Mouse (Mus musculus) left cerebral cortex, adult 2 months (tissue): ENCODE data around the gene Ocln. TPM values are rescaled to one million over a fixed set of nuclear protein-coding genes. Genes with fewer than 3 reads are reported as not detected.

Experiments used
- DNase-seq, 2 experiments: peaks; one replicate each; pipeline ENCODE4 v3.0.0; 2021 to 2022; ENCODE audit warnings: low spot score in 2 of 2, mixed read lengths in 1 of 2; ENCODE audit errors: extremely low spot score in 1 of 2
- H3K27ac ChIP-seq: fragments of 200-600 bp; 2 replicates; pipeline ENCODE4 v1.8.1; 2022
- H3K4me3 ChIP-seq: fragments of 200-600 bp; 2 replicates; pipeline ENCODE4 v1.8.1; 2022
- CTCF ChIP-seq: fragments of 200-600 bp; IDR thresholded peaks from 2 replicates; pipeline ENCODE4 v1.8.1; 2022; ENCODE audit warnings: antibody characterized with exemption, mild to moderate bottlenecking, moderate library complexity
- intact Hi-C: fragments of 180-260 bp; cut with DNase I; formaldehyde crosslinking; loops from one replicate; pipeline ENCODE4 v1.15.1; 2025
- total RNA-seq, 2 experiments: library from RNA; stranded (reverse); gene quantifications; 2 replicates each; pipeline ENCODE4 v1.2.3; 2021

Ocln gene
- total RNA-seq, 2 experiments from 2014 or later = 7.1 to 8.0 TPM

DNA sequence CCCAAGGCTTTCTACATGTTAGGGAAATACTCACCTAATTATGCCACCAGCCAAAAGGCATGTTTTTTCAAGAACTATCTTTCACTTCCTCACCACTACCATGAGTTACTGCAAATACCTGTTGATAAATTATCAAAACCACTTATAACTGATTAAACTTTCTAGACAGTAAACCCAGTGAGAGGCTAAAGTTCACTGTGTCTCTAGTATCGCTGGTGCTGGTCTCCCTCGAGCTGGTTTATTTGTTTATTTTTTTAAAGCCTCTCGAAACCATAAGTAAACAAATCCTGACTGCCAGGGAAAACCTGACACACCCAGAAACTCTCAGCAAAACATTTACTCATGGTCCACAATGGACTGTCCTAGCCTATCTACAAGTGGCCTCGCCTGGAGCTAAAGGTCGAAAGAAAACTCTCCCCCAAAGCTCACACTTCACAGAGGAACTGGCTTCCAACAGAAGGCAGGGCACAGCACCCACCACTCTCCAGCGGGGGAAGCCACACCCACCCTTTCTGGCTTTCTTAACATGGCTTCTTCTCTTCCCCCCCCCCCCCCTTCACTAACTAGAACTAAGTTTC is 19.6 kb downstream of the Ocln start:
- Histone ChIP-seq H3K4me3 (no peak overlapping the region), H3K27ac (no peak overlapping the region)
- intact Hi-C loops = no loop called here
- DNase-seq = no peak
- no peak for TF ChIP-seq CTCF

DNA sequence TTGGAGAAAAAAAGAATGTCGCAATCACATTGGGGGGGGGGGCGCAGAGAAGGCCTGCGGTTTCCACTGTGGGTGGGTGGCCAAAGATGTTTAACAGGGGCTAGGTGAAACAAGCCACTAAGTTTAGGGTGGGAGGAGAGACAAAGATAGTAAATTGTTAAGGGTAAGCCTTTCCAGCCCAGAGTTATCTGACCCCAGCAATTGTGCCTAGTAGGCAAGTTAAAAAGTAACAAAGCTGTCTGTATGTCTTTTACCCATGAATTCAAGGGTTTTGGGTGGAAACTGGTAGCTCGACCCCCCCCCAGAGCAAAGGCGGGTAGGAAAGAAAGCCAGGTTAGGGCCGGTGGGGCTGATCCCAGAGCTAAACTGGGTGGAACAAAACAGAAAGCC is 25.9 kb downstream of the Ocln start:
- intact Hi-C loops = no loop called here
- Histone ChIP-seq H3K27ac (no peak overlapping the region), H3K4me3 (no peak overlapping the region)
- DNase-seq = no peak
- TF ChIP-seq CTCF = no peak

DNA sequence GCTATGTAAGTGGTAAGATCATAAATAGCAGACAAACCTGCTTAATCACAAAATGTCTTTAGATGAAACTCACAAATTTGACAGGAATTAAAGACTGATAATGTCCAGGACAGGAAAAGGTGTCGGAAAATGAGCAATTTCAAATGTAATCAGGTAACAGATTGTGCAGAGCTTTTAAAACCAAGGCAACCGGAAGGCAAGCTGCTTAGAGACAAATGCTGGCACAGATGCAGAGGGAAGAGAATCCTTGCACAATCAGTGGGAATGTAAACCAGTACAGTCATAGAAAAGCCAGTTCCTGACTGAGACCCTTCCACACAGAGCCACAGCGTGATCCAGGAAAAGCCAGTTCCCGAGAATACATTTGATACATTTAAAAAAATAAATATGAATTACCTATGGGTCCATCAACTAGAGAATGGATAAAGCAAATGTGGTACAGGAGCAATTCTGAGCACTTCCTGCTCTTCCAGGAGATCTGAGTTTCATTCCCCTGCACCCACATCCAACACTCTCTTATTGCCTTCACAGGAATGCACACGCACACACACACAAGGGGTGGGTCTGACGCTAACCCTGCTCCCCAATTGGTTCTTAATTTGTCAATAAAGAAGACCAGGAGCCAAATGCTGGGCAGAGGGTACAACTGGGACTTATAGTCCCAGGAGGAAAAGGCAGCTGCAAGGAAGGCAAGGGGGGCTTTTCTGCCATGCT is 26.4 kb downstream of the Ocln start:
- intact Hi-C loops = no loop called here
- DNase-seq = no peak
- no peak overlapping the region for H3K4me3 ChIP-seq
- H3K27ac ChIP-seq = no peak overlapping the region
- TF ChIP-seq CTCF = no peak

DNA sequence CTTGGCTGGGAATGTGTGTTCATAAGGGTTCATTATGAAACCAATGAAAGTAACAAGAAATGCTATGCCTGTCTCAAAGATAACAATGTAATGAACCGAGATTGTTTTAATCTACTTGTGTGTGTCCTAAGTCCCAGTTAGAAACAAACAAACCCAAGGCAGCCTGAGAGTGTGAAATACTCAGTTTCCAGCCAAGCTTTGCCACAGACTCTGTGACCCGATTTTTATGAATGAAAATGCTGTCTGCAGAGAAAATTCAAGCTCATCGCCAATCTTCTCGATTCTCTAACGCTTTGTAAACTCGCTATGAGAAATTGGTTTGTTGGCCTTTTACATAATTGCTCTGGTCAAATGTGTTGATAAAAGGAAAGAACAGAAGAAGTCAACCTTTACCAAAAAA is 27.6 kb downstream of the Ocln start:
- no peak for TF ChIP-seq CTCF
- H3K27ac ChIP-seq = no peak overlapping the region
- H3K4me3 ChIP-seq = no peak overlapping the region
- DNase-seq = no peak
- intact Hi-C loops = no loop called here

DNA sequence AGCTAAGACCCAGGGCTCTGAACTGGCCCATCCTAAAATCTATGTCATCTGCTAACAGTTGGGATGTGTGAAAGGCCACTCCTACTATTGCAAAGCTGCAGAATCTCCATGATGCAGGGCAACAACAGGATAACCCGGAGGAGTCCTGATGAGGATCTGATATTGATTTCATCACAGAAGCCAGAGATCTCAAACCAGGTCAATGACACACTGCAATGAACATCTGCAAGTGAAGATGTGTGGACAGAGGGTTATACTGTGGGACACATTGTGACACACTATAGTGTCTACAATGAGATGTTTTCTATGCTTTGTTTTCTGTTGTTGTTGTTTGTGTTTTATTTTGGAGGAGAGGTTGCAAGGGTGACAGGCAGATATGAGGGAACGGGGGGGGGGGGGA is 28.8 kb downstream of the Ocln start:
- Histone ChIP-seq H3K27ac (no peak overlapping the region), H3K4me3 (no peak overlapping the region)
- no peak for DNase-seq
- intact Hi-C loops = no loop called here
- TF ChIP-seq CTCF = no peak

DNA sequence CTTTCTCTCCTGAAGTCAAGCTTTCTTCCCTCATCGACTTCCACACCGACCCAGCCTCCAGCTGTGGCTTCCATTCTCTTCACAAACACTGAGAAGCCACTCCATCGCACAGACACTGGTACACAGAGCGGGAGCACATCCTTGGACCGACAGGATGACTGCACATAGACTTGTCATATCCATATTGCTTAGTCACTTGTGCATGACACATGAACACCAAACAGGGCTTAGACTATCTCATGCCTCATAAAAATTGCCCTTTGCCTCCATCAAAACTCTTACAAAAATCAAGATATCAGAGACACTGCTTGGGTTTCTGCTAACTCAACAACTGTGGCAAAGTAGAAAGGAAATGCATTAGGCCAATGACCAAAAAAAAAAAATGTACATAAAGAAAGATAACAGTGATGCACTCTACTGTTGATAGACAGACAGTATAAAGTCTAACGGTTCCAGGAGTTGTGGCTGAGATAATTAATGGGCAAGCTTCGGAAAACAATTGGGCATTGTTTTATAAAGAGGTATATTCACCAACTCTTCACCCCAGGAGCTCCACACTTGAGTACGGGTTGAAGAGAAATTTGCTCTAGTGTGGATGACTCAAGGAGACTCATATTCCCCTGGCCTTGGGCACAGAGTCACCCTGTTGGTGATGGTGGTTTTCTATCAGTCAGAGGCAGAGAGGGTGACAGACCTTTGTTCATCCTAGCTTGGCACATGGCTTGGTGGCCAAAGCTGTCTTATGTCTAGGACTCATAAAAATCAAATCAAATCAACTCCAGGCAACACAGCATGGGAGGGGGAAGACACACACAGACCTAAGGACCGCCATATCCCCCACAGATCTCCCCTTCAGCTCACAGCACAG is 30.6 kb downstream of the Ocln start:
- DNase-seq = no peak
- TF ChIP-seq CTCF = no peak
- no peak overlapping the region for H3K27ac ChIP-seq
- no peak overlapping the region for H3K4me3 ChIP-seq
- intact Hi-C loops = no loop called here

DNA sequence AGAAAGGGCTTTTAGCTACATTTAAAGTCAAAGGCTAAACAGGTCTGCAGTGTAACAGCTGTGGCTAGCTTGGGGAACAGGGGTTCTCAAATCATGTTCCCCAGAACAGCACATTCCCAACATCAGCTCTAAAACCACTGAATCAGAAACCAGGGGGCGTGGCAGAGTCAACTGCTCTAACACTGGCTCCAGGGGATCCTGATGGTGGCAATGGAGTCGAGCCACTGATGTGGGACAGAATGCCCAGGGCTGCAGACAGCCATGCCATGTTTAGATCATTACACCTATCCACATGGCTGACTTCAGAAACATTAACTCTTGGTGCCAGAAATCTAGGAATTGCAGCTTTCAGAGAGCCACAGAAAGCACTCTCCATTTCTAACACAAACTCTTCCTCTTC is 33.4 kb downstream of the Ocln start:
- DNase-seq = no peak
- H3K27ac ChIP-seq = no peak overlapping the region
- TF ChIP-seq CTCF = no peak
- intact Hi-C loops = no loop called here
- H3K4me3 ChIP-seq = no peak overlapping the region

DNA sequence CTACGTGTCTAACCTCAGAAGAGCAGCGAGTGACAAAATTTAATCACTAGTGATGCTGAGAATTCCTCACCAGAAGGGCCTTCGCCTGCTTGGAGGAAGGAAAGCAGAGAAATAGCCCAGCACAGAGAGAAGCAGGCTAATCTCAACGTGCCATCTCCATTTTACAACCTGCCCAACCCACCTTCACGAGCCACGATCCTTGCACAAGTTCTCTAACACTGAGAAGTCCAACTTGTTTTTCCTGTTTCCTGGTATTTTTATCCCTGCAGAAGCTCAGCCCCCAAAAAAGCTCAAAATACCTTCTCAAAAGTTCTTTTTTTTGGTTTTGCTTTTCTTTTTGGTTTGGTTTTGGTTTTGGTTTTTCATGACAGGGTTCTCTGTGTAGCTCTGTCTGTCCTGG is 34.3 kb downstream of the Ocln start:
- intact Hi-C loops = no loop called here
- no peak for TF ChIP-seq CTCF
- H3K4me3 ChIP-seq = no peak overlapping the region
- no peak for DNase-seq
- no peak overlapping the region for H3K27ac ChIP-seq

DNA sequence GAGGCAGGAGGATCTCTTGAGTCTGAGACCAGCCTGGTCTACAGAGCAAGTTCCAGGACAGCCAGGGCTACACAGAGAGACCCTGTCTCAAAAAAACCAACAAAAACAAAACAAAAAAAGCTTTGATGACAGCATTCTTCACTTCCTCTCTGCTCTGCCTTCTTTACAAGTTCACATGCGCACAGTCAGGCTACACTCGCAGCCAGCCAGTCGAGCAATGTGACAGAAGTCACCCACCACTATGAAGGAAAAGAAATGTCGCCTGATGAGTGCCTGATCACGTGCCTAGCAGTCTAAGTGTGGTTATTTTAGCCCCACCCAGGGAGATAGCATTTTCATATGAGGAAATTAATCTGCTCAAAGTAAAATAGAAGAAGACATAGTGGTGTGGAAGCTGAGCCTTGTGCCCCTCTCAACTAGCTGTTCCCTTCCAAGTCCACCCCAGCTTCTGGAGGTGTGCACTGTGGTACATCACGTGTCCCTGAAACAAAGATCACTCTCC is 34.8 kb downstream of the Ocln start:
- intact Hi-C loops = no loop called here
- TF ChIP-seq CTCF = no peak
- no peak for DNase-seq
- no peak overlapping the region for H3K27ac ChIP-seq
- H3K4me3 ChIP-seq = no peak overlapping the region

DNA sequence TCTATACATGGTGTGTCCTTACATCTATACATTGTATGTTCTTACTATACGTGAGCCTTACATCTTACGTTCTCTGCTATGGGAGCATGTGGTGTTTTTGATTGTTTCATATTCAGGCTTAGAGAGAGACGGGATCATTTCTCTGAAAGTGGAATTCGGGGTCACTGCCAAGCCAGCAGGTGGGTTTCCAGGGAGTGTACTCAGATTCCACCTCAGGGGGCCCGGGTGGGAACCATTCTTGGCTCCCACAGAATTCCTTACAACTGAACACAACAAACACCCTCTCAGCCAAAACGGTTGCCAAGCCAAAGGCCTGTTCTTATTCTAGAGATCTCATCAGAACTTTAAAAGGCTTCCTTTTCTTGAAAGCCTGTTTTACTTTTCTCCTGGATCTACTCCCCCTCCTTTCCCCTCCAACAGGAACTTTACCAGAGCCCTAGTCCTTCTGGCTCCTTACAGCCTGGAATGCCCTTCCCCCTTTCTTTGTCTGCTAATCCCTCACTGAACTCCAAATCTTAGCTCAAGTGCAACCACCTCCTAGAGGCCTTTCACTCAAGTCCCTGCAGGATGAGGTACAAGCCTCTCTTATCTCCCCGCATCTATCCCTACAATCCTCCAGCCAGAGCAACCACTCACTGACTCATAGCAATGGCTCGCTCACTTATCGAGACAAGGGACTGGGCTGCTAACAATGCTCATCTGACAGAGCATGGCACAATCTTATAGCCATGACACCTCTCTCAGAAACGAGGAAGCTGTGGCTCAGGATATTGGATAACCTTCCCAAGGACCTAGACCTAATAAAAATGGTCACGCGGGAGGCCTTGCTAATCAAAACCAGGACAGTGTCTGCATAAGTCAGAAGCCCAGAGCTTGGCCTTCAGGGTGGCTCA is 36.1 kb downstream of the Ocln start:
- H3K27ac ChIP-seq = peak overlapping the region; percentile 44; the same call in 1 of the 2 replicates
- H3K4me3 ChIP-seq = no peak overlapping the region
- TF ChIP-seq CTCF = no peak
- no peak for DNase-seq
- intact Hi-C loops = no loop called here

DNA sequence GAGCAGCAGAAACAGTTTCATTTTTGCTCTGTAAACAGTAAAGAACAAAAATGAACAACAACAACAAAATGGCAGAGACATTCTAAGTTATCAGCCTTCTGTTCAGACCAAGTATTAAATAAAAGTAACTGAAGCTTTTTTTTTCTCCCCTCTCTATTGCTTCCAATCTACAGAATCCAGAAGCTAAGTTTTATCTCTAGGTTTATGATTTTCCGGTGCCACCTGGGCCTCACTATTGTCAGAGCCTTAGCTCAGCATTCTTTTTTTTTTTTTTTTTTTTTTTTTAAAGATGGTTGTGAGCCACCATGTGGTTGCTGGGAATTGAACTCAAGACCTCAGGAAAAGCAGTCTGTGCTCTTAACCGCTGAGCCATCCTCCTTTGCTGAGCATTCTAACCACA is 39.7 kb downstream of the Ocln start:
- no peak for TF ChIP-seq CTCF
- H3K27ac ChIP-seq = no peak overlapping the region
- intact Hi-C loops = no loop called here
- no peak for DNase-seq
- H3K4me3 ChIP-seq = no peak overlapping the region
